Mouse (Mus musculus): Measurements from ENCODE around the gene Ptprs.

- TF ChIP-seq CTCF (IDR thresholded peaks at IDR 0.05; ENCODE audit: extremely low read depth, insufficient read depth, low read length), result no peak
- no peak for TF ChIP-seq POLR2A (IDR thresholded peaks at IDR 0.05; ENCODE audit: extremely low read depth, insufficient read depth, low read length)
Measured at GRCm38 (mm10) chr17:56509021-56509640, 32.8 kb upstream of the Ptprs start.

Data from cortical plate, adult 2 months (tissue).